Mouse (Mus musculus) bone marrow macrophage, adult 2 months (primary cell): ENCODE measurements around the gene Cdh6.

Experiments
- CTCF ChIP-seq: IDR thresholded peaks from 2 replicates; pipeline ENCODE4 v1.5.1; 2012; ENCODE audit warnings: low read depth, mild to moderate bottlenecking, low read length, moderate library complexity
- POLR2A ChIP-seq: IDR thresholded peaks from 2 replicates; pipeline ENCODE4 v1.6.1; 2012; ENCODE audit warnings: mild to moderate bottlenecking, low read depth, low read length, borderline replicate concordance

DNA sequence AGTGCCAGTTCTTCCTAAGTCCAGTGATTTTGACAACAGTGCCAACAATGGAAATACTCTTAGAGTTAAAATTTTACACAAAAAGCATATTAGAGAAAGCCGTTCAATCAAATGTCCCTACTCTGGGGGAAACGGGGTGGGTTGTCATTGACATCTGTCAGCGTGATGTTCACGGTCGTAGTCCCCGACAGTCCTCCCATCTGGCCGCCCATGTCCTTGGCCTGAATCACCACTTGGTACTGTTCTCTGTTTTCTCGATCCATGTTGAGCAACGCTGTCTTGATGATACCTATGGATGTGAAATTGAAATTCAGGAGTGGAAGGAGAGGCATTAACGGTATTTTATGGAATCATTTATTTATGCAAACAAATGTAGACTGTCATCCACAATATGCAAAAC, 116.2 kb downstream of the Cdh6 start:
- TF ChIP-seq CTCF (no peak), POLR2A (no peak)
